Mouse (Mus musculus): Measurements from ENCODE around the gene Gm826.

GRCm38 (mm10) chr2:160363201-160363600, 29.2 kb upstream of the Gm826 start:
- TF ChIP-seq CTCF (IDR thresholded peaks at IDR 0.05; ENCODE audit: low read depth) (no peak), EP300 (optimal IDR thresholded peaks at IDR 0.05) (no peak)
